Mouse (Mus musculus): ENCODE measurements around the gene Ccdc88a. TPM values are rescaled to one million over a fixed set of nuclear protein-coding genes. Genes with fewer than 3 reads are reported as not detected.

The Ccdc88a gene
- 7.2 to 10.3 TPM (median 9.4 TPM) in 4 replicates for total RNA-seq (2023)

GRCm38 (mm10) chr11:29373396-29374273 is at the start of gene Ccdc88a:
Gene Ccdc88a, plus strand, starts transcription at chr11:29373658.

GRCm38 (mm10) chr11:29514682-29515412 is 141.4 kb downstream of the Ccdc88a start, which contains the start of gene Prorsd1:
Gene Prorsd1, minus strand, starts transcription at chr11:29515033.

GRCm38 (mm10) chr11:29525988-29526794 is 152.7 kb downstream of the Ccdc88a start, which contains the start of gene Mtif2:
Gene Mtif2, plus strand, starts transcription at chr11:29526408.

GRCm38 (mm10) chr11:29547752-29548503 is 174.5 kb downstream of the Ccdc88a start, which contains the start of the genes Clhc1 and Rps27a:
Gene Clhc1, plus strand, starts transcription at chr11:29547950.
Gene Rps27a, minus strand, starts transcription at chr11:29548109.

Other genes with a start within 250 kb of the Ccdc88a start
- 30.4 to 48.5 TPM (median 39.1 TPM) in 4 replicates for gene Pnpt1, start 242.9 kb upstream of the Ccdc88a start, total RNA-seq (2023)
- gene Ppp4r3b, start 200.8 kb upstream of the Ccdc88a start, total RNA-seq (2023), result 129 to 141 TPM (median 136 TPM) in 4 replicates
- gene Cfap36, start 126.2 kb upstream of the Ccdc88a start, total RNA-seq (2023), result 18.4 to 26.9 TPM (median 24.0 TPM) in 4 replicates
- gene Prorsd1, start 141.4 kb downstream of the Ccdc88a start, total RNA-seq (2023), result 38.7 to 42.8 TPM (median 41.6 TPM) in 4 replicates
- 17.0 to 27.2 TPM (median 23.4 TPM) in 4 replicates for gene Mtif2, start 152.8 kb downstream of the Ccdc88a start, total RNA-seq (2023)
- gene Clhc1, start 174.3 kb downstream of the Ccdc88a start, total RNA-seq (2023), result 0.76 TPM in 1 of 4 replicates, not detected in the others
- 1,373 to 1,581 TPM (median 1,547 TPM) in 4 replicates for gene Rps27a, start 174.5 kb downstream of the Ccdc88a start, total RNA-seq (2023)

Measured in B cell, adult 62 days (primary cell).